In genomic region chr10:13983631-13984030, GRCm38 (mm10) we compare ENCODE assay signal across 8 mouse cellular contexts. TPM values are rescaled to one million over a fixed set of nuclear protein-coding genes. Genes with fewer than 3 reads are reported as not detected.
DNase-seq lines count a peak whose midpoint lies in the region; ATAC-seq and TF ChIP-seq lines count a peak whose summit lies in the region.

No protein-coding gene starts in this region.

- H3K27ac ChIP-seq in kidney, adult 2 months (ENCODE audit: insufficient read depth, low read depth, low read length) = peak overlapping the region; percentile 99; the same call in 1 of the 2 replicates
- peak overlapping the region; percentile 88 for H3K27ac ChIP-seq in macrophage

- no peak overlapping the region for H3K4me3 ChIP-seq in kidney, adult 2 months (ENCODE audit: insufficient read depth, low read depth, low read length)
- H3K4me3 ChIP-seq in macrophage (ENCODE audit: inconsistent target) = peak overlapping the region; percentile 16

- peaks cover 7% of the 10 kb centered on the region for H3K4me1 ChIP-seq in kidney, adult 2 months (ENCODE audit: control insufficient read depth, insufficient read depth, low read length)

- peaks cover 8% of the 10 kb centered on the region; the same call in 1 of the 2 replicates for H3K79me2 ChIP-seq in macrophage (ENCODE audit: inconsistent target)

- no peak for TF ChIP-seq CTCF in kidney, adult 2 months (conservative IDR thresholded peaks at IDR 0.05; ENCODE audit: insufficient read depth, insufficient read length, low read depth, low read length)

- DNase-seq in B cell, adult 2 months = peak; percentile 55 to 56
- peak; percentile 44 to 51 for DNase-seq in heart, adult 9 months (ENCODE audit: low spot score in 2 of 2)
- peak; percentile 73 for DNase-seq in kidney, adult 2 months
- DNase-seq in splenic B cell, adult 2 months (ENCODE audit: low read depth, low spot score) = peak; percentile 65
- DNase-seq in frontal cortex, postnatal 14 days (ENCODE audit: low spot score in 2 of 2) = no peak
- DNase-seq in gastrocnemius, postnatal 25 days = no peak

- H3K27me3 ChIP-seq in kidney, adult 2 months (replicated peaks; ENCODE audit: control insufficient read depth, insufficient read depth, low read length) = no peaks in the 10 kb centered on the region
- H3K27me3 ChIP-seq in splenic B cell, adult 2 months (ENCODE audit: control insufficient read depth, insufficient read depth, low read length, poor library complexity, severe bottlenecking) = no peaks in the 10 kb centered on the region

- 26% methylated on average over 12 of the region's 12 CpGs for WGBS in kidney, adult 2 months
- WGBS in macrophage (ENCODE audit: missing documents) = 8% methylated on average over 12 of the region's 12 CpGs

- no peaks in the 10 kb centered on the region for H3K36me3 ChIP-seq in kidney, adult 2 months (ENCODE audit: control insufficient read depth, insufficient read depth, low read length)
- no peaks in the 10 kb centered on the region for H3K36me3 ChIP-seq in macrophage (ENCODE audit: inconsistent target)
- H3K36me3 ChIP-seq in splenic B cell, adult 2 months (ENCODE audit: control insufficient read depth, insufficient read depth, low read length, poor library complexity, severe bottlenecking) = no peaks in the 10 kb centered on the region

- peak; percentile 21 for ATAC-seq in activated CD4-positive, CD25-positive, alpha-beta regulatory T cell, adult 4 months

- no peak for TF ChIP-seq POLR2A in kidney, adult 2 months (IDR thresholded peaks at IDR 0.05; ENCODE audit: low read depth, low read length)

RNA-seq across cellular contexts. Expression of gene Hivep2, which starts 17.8 kb away (rescaled TPM):
- polyA plus RNA-seq in activated CD4-positive, CD25-positive, alpha-beta regulatory T cell, adult 4 months (2017; shearing (Covaris generic)) = 10 to 100 TPM; 21.7 to 27.0 TPM
- 4.9 and 5.1 TPM in 2 replicates for polyA plus RNA-seq in kidney, adult 2 months (2012; rRNA removed)
- total RNA-seq in macrophage (2018; cell fraction: chromatin; rRNA removed) = 100 to 1,000 TPM in 9 of 26 experiments, 10 to 100 TPM in 17; 14.2 to 496 (median 34.9) TPM
- 10 to 100 TPM in 4 of 26 experiments, 1 to 10 TPM in 22; 2.5 to 66.5 (median 5.7) TPM for total RNA-seq in macrophage (2018; cell fraction: cytosol; rRNA removed)
- total RNA-seq in macrophage (2018; cell fraction: nucleus; rRNA removed) = 100 to 1,000 TPM in 5 of 26 experiments, 10 to 100 TPM in 21; 10.3 to 337 (median 21.3) TPM
- 2.0 to 3.3 TPM (median 3.2 TPM) in 3 replicates for polyA plus RNA-seq in macrophage (2018)
- total RNA-seq in gastrocnemius, postnatal 25 days (2021) = 10 to 100 TPM; 32.0 to 41.5 TPM

Comparison
In these comparisons a context has a peak if more than half of its experiments do, and no peak if none do; other contexts are left out.
1. DNase-seq: peak in B cell, adult 2 months (2 of 2), heart, adult 9 months (2 of 2), kidney, adult 2 months (single experiment) and splenic B cell, adult 2 months (single experiment); none in frontal cortex, postnatal 14 days (0 of 2) and gastrocnemius, postnatal 25 days (single experiment).